Mouse (Mus musculus) frontal cortex, adult (tissue): ENCODE data around the gene Srebf1.

Source experiments
- ATAC-seq: cut with Nextera tagmentation; 2 replicates; pipeline ENCODE4 v1.9.2; 2017; ENCODE audit warnings: mild to moderate bottlenecking, moderate library complexity, mixed read lengths; ENCODE audit not compliant: low TSS enrichment

Gene Srebf1

GRCm38 (mm10) chr11:60208201-60208600 is 14.2 kb downstream of the Srebf1 start:
- no peak for ATAC-seq

- ATAC-seq, result no peak
Observed at GRCm38 (mm10) chr11:60206207-60206606, 16.2 kb downstream of the Srebf1 start.

DNA sequence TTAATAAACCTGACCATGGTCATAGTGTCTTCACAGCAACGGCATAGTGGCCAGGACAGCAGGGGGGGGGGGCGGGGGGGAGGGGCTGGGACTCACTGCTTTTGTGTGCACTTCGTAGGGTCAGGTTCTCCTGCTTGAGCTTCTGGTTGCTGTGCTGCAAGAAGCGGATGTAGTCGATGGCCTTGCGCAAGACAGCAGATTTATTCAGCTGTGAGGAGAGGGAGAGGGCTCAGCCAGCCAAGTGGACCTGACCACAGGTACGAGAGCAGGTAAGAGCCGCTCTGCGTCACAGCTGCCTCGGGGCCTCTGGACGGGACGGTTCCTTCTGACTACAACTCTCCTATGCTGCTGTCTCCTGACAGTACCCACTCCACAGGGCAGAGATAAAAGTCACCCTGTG is 17.4 kb downstream of the Srebf1 start:
- no peak for ATAC-seq

DNA sequence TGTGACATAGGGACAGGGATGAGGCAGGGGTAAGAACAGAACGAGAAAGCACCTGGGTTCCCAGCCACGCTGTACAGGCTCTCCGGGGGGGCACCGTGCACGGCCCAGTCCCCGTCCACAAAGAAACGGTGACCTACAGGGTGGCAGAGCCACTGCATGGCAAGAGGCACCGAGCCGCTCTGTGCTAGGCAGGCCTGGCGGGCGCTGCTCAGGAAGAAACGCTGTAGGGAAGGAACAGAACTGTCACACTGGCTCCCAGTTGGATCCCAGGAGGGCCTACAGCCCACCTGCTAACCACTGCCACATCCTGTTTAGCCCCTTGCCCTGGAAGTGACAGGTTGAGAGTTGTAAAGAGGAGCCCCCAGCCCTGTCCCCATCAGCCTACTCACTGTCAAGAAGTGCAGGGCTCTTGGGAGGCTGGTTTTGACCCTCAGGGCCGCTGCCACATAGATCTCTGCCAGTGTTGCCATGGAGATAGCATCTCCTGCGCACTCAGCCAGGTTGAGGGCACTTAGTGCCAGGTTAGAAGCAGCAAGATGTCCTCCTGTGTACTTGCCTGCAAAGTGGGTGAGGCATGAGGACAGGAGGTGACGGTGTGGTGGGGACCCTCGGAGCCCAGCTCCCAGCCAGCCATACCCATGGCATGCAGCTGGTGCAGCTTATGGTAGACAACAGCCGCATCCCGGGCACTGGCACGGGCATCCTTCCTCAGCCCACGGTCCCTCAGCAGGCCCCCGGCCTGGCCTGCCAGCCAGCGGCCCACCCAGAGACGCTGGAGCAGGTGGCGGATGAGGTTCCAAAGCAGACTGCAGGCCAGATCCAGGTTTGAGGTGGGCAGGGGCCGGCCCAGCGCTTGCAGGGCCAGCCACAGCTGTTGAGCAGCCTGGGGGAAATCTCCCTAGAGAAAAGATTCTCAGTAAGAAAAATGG is 19.4 kb downstream of the Srebf1 start:
- ATAC-seq, result no peak

DNA sequence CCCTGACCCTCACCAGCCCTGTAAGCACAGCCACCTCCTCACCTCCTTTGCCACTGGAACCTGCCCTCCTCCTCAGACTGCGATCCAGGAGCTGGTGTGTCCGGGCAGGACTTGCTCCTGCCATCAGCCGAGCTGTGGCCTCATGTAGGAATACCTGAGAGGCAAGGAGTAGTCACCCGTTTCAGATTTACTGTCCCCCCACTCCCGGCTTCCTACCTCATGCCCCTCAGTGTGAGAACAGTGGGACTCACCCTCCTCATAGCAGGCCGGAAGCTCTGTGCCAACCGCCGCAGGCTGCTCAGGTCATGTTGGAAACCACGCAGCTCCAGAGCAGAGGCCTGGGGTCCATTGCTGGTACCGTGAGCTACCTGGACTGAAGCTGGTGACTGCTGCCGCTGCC is 22.0 kb downstream of the Srebf1 start:
- ATAC-seq, result no peak

- ATAC-seq, result peak; percentile 64
Observed at GRCm38 (mm10) chr11:60199702-60200184, 22.6 kb downstream of the Srebf1 start.

DNA sequence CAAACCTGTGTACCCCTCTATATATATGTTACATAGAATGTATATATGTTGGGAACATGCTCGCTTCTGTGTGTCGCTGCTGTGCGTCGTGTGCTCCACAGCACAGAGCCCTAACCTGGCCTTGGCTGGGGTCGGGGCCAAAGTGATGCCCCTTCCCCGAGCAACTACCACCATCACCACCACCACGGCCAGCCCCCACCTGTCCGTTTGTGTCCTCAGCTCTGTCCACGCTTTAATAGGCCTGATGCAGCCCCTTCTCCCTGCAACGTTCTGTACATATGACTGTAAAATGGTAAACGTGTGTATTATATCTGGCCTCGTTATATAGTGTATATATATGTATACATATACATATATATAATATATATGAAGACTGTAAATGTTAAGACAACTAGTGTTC is 23.7 kb downstream of the Srebf1 start:
- ATAC-seq, result no peak

GRCm38 (mm10) chr11:60197998-60198619 is 24.3 kb downstream of the Srebf1 start:
- ATAC-seq, result no peak

DNA sequence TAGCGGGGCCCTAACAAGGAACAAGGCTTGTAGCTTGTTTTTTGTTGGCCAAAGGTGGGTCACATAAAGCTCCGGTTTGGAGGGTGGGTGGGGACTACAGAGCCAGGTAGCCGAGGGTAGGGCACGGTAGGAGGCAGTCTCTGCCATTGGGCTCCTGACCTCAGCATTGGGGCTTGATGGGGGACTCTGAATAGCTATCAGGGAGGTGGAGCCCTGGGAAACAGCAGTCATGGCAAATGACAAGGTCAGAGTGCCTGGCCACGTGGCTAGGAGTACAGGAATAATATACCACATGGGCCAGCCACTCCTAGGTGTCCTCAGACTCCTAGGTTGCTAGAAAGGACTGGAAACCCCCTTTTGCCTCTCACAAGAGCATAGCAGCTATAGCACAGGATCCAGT is 26.0 kb downstream of the Srebf1 start:
- no peak for ATAC-seq

DNA sequence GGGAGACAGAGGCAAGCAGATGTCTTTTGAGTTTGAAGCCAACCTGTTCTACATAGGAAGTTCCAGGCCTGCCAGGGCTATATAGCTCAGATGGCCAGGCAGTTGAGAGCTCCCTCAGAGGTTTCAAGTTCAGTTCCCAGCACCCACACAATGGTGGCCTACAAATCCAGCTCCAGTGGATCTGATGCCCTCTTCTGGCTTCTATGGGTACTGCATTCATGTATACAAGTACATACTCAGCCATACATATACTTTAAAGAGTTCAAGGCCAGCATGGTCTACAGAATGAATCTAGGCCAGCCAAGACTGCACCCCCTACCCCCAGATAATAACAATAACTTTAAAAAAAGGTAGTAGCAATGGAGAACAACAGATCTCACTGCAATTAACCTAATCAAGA is 27.3 kb downstream of the Srebf1 start:
- ATAC-seq, result no peak

- ATAC-seq, result no peak
Observed at GRCm38 (mm10) chr11:60193556-60193955, 28.8 kb downstream of the Srebf1 start.

DNA sequence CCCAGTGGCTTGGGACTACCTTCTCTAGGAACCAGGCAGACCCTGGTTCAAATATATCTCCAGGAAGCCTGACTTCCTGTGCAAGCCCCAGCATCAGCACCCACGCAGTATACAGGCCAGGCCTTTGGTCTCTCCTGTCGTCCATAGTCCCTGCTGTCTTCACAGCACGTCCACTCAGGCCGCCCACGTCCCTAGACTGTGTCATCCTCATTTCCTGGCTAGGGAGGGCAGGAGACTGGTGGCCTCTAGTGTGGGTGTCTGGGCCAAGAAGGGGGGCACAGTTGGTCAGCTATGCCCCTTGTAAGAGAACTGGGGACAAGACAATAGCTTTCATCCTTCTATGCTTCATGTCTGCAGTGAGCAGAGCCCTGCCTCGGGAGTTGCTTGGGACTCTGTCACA is 29.8 kb downstream of the Srebf1 start:
- no peak for ATAC-seq

GRCm38 (mm10) chr11:60190055-60190641 is 32.2 kb downstream of the Srebf1 start:
- no peak for ATAC-seq

- ATAC-seq, result peak; percentile 24
Observed at GRCm38 (mm10) chr11:60189501-60190040, 32.8 kb downstream of the Srebf1 start.

- ATAC-seq, result no peak
Observed at GRCm38 (mm10) chr11:60188275-60188853, 34.0 kb downstream of the Srebf1 start.

DNA sequence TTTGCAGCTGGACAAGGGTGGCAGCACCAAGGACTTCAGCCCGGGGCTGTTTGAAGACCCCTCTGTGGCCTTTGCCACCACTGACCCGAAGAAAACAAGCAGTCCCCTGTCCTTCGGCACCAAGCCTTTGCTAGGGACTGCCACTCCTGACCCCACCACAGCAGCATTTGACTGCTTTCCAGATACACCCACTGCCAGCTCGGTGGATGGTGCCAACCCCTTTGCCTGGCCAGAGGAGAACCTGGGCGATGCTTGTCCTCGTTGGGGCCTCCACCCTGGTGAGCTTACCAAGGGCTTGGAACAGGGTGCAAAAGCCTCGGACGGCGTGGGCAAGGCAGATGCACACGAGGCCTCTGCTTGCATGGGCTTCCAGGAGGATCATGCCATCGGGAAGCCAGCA is 35.3 kb downstream of the Srebf1 start:
- no peak for ATAC-seq

DNA sequence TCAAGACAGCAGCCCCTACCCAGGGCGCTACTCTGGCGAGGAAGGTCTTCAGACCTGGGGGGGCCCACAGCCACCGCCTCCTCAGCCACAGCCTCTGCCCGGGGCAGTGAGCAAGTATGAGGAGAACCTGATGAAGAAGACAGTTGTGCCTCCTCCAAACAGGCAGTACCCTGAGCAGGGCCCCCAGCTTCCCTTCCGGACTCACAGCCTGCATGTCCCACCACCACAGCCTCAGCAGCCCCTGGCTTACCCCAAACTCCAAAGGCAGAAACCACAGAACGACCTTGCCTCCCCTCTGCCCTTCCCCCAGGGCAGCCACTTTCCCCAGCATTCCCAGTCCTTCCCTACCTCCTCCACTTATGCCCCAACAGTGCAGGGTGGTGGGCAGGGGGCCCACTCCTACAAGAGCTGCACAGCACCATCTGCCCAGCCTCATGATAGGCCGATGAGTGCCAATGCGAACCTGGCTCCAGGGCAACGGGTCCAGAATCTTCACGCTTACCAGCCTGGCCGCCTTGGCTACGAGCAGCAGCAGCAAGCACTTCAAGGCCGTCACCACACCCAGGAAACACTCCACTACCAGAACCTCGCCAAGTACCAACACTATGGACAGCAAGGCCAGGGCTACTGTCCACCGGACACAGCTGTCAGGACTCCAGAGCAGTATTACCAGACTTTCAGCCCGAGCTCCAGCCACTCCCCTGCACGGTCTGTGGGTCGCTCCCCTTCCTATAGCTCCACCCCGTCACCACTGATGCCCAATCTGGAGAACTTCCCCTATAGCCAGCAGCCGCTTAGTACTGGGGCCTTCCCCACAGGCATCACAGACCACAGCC is 36.8 kb downstream of the Srebf1 start:
- no peak for ATAC-seq

DNA sequence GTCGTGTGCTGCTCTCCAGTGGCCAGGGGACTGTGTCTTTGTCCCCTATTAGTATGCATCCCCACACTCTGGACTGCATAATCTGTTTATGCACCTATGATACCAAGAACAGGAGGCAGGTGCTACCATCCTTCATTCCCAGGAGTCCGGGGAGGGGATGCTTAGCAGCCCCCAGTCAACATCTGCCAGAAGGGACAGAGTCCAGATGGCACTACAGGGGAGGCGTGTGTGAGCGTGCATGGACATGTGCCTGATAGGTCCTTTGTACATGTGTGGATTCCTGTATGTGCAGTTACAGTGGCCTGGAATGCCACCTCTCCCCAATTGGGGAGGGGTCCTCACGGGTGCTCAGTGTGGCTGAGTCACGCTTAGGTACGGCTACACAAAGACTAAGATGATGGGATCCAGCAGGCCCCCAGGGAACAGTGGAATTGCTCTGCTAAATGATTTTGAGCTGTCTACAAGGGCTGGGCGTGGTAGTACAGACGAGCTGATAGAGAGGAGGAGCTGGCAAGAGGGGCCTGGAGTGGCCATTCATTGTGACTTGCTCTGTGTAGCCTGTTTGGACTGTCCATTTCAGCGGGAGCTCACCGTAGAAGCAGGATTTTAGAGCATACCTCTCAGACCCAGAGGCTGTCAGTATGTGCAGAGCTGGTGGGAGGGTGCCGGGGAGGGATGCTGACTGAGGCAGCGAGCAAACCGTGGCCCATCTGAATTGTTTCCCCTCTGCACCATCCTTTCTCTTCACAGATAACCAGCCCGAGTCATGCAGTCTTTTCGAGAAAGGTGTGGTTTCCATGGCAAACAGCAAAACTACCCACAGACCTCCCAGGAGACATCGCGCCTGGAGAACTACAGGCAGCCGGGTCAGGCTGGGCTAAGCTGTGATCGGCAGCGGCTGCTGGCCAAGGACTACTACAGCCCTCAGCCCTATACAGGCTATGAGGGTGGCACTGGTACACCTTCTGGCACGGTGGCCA is 37.7 kb downstream of the Srebf1 start:
- peak; percentile 64 for ATAC-seq

DNA sequence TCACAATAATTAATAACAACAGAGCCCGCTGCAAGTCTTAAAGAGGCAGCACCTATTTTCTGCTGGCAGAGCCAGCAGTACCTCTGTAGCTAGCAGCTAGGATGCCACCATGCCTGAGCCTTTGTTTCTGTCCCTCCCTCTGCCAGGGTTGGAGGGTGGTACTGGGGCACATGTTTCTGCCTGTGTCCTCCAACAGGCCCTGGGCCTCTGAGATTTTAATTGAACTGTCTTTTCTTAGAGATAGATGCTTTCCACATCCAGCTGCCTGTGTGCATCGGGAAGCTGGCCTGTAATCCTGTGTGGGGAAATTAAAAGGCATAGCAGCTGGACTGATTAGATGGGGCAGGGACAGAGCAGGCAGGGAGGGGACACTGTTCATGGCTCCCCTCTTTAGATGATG is 39.6 kb downstream of the Srebf1 start:
- ATAC-seq, result no peak

DNA sequence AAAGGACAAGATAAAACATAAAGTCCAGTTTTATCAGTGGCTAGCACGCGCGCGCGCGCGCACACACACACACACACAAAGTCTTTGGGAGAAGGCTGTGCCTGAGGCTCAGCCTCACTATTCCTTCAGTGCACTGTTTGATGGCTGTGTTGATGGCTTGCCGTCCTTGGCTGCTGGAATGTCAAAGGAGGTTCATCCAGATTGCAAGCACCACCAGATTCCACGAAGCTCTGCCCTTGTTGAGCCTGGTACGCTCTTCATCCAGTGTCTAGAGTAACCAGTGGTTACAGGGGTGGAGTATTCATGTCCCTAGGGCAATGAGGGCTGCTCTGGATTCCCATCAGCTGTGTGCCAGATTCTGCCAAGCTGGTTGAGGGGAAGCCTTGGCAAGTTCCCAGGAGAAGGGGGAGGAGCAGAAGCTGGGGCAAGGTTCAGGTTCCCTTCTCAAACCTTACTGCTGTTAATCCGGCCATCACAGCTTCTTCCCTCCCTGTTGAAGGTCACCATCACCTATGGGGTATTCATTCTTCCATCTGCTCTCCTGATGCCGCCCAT is 40.2 kb downstream of the Srebf1 start:
- ATAC-seq, result no peak
